Mouse (Mus musculus): ENCODE data around the gene Hist1h3a. TPM values are rescaled to one million over a fixed set of nuclear protein-coding genes. Genes with fewer than 3 reads are reported as not detected.

Hist1h3a gene
- polyA plus RNA-seq, 1 experiment, result 22.8 TPM

GRCm38 (mm10) chr13:23745381-23746161 lies 16.6 kb downstream of the Hist1h3a start, which contains the start of gene Hist1h3c:
Gene Hist1h3c (minus strand): TSS chr13:23745602.
- peak; percentile 98 for DNase-seq (ENCODE audit: low read depth)
- TF ChIP-seq CTCF (IDR thresholded peaks at IDR 0.05; ENCODE audit: borderline replicate concordance, extremely low read depth, insufficient read depth, insufficient read length), result no peak
- no peak; the same call in 1 of the 2 replicates for TF ChIP-seq POLR2A (IDR thresholded peaks at IDR 0.05; ENCODE audit: borderline replicate concordance, extremely low read depth, insufficient read depth, insufficient read length, poor library complexity, severe bottlenecking)

GRCm38 (mm10) chr13:23744421-23745380 lies 17.5 kb downstream of the Hist1h3a start:
- no peak for TF ChIP-seq POLR2A (IDR thresholded peaks at IDR 0.05; ENCODE audit: borderline replicate concordance, extremely low read depth, insufficient read depth, insufficient read length, poor library complexity, severe bottlenecking)
- no peak for TF ChIP-seq CTCF (IDR thresholded peaks at IDR 0.05; ENCODE audit: borderline replicate concordance, extremely low read depth, insufficient read depth, insufficient read length)
- DNase-seq (ENCODE audit: low read depth), result peak; percentile 28

- no peak for DNase-seq (ENCODE audit: low read depth)
- no peak for TF ChIP-seq CTCF (IDR thresholded peaks at IDR 0.05; ENCODE audit: borderline replicate concordance, extremely low read depth, insufficient read depth, insufficient read length)
- no peak for TF ChIP-seq POLR2A (IDR thresholded peaks at IDR 0.05; ENCODE audit: borderline replicate concordance, extremely low read depth, insufficient read depth, insufficient read length, poor library complexity, severe bottlenecking)
These were observed 18.2 kb downstream of the Hist1h3a start for GRCm38 (mm10) chr13:23743963-23744362.

GRCm38 (mm10) chr13:23743215-23743614 lies 19.0 kb downstream of the Hist1h3a start:
- TF ChIP-seq POLR2A (IDR thresholded peaks at IDR 0.05; ENCODE audit: borderline replicate concordance, extremely low read depth, insufficient read depth, insufficient read length, poor library complexity, severe bottlenecking) (no peak), CTCF (IDR thresholded peaks at IDR 0.05; ENCODE audit: borderline replicate concordance, extremely low read depth, insufficient read depth, insufficient read length) (no peak)
- DNase-seq (ENCODE audit: low read depth), result no peak

GRCm38 (mm10) chr13:23742007-23742406 lies 20.2 kb downstream of the Hist1h3a start:
- DNase-seq (ENCODE audit: low read depth), result no peak
- TF ChIP-seq CTCF (IDR thresholded peaks at IDR 0.05; ENCODE audit: borderline replicate concordance, extremely low read depth, insufficient read depth, insufficient read length) (no peak), POLR2A (IDR thresholded peaks at IDR 0.05; ENCODE audit: borderline replicate concordance, extremely low read depth, insufficient read depth, insufficient read length, poor library complexity, severe bottlenecking) (no peak)

- DNase-seq (ENCODE audit: low read depth), result no peak
- TF ChIP-seq POLR2A (IDR thresholded peaks at IDR 0.05; ENCODE audit: borderline replicate concordance, extremely low read depth, insufficient read depth, insufficient read length, poor library complexity, severe bottlenecking), result no peak
- no peak for TF ChIP-seq CTCF (IDR thresholded peaks at IDR 0.05; ENCODE audit: borderline replicate concordance, extremely low read depth, insufficient read depth, insufficient read length)
These were observed 21.3 kb downstream of the Hist1h3a start for GRCm38 (mm10) chr13:23740910-23741309.

GRCm38 (mm10) chr13:23740256-23740840 lies 21.8 kb downstream of the Hist1h3a start:
- no peak for DNase-seq (ENCODE audit: low read depth)
- no peak for TF ChIP-seq CTCF (IDR thresholded peaks at IDR 0.05; ENCODE audit: borderline replicate concordance, extremely low read depth, insufficient read depth, insufficient read length)
- TF ChIP-seq POLR2A (IDR thresholded peaks at IDR 0.05; ENCODE audit: borderline replicate concordance, extremely low read depth, insufficient read depth, insufficient read length, poor library complexity, severe bottlenecking), result no peak

- no peak for TF ChIP-seq CTCF (IDR thresholded peaks at IDR 0.05; ENCODE audit: borderline replicate concordance, extremely low read depth, insufficient read depth, insufficient read length)
- no peak for TF ChIP-seq POLR2A (IDR thresholded peaks at IDR 0.05; ENCODE audit: borderline replicate concordance, extremely low read depth, insufficient read depth, insufficient read length, poor library complexity, severe bottlenecking)
- no peak for DNase-seq (ENCODE audit: low read depth)
These were observed 22.3 kb downstream of the Hist1h3a start for GRCm38 (mm10) chr13:23739922-23740252.

- peak; percentile 98 for DNase-seq (ENCODE audit: low read depth)
- peak; percentile 67; the same call in 1 of the 2 replicates for TF ChIP-seq POLR2A (IDR thresholded peaks at IDR 0.05; ENCODE audit: borderline replicate concordance, extremely low read depth, insufficient read depth, insufficient read length, poor library complexity, severe bottlenecking)
- no peak for TF ChIP-seq CTCF (IDR thresholded peaks at IDR 0.05; ENCODE audit: borderline replicate concordance, extremely low read depth, insufficient read depth, insufficient read length)
These were observed 22.9 kb downstream of the Hist1h3a start for GRCm38 (mm10) chr13:23739069-23739921.

GRCm38 (mm10) chr13:23738677-23739068 lies 23.5 kb downstream of the Hist1h3a start, which contains the start of gene Hist1h1c:
Gene Hist1h1c (plus strand): TSS chr13:23738808.
- peak; percentile 97 for DNase-seq (ENCODE audit: low read depth)
- TF ChIP-seq POLR2A (IDR thresholded peaks at IDR 0.05; ENCODE audit: borderline replicate concordance, extremely low read depth, insufficient read depth, insufficient read length, poor library complexity, severe bottlenecking) (peak; percentile 83; the same call in 1 of the 2 replicates), CTCF (IDR thresholded peaks at IDR 0.05; ENCODE audit: borderline replicate concordance, extremely low read depth, insufficient read depth, insufficient read length) (no peak)

All from brain, embryonic 14.5 days (tissue).